ENCODE assay signal across 27 mouse cellular contexts in genomic region chr16:95366989-95367765, GRCm38 (mm10).
DNase-seq lines count a peak whose midpoint lies in the region; ATAC-seq and TF ChIP-seq lines count a peak whose summit lies in the region.
"Had no signal": no experiment of that assay in that cellular context is flagged by ENCODE, and none has a peak within 500 bp of the region (broad histone marks: within the 10 kb centered on the region; RNA-seq: fewer than 3 reads in every experiment).

No protein-coding gene starts in this region.

- DNase-seq in embryonic facial prominence, embryonic 10.5 days (ENCODE audit: low spot score): no peak
- no peak for DNase-seq in layer of hippocampus, adult 2 months (ENCODE audit: low spot score in 2 of 2)
- no peak for DNase-seq in layer of hippocampus, adult 8-10 months (ENCODE audit: low spot score in 2 of 2)
- peak; percentile 17 for DNase-seq in 3T3-L1 (ENCODE audit: low read depth, low spot score)
- DNase-seq in spleen, postnatal 4 days (ENCODE audit: low spot score in 2 of 2): no peak
- no peak for DNase-seq in Muller cell, postnatal 12 days (ENCODE audit: inconsistent ontology term)
- DNase-seq: adrenal gland, postnatal 25 days; cerebellum, adult 11-12 months; cerebellum, adult 9-11 months; heart, postnatal 10 days; kidney, adult 18-20 months; kidney, postnatal 36 days; lung, postnatal 4 days; thymus, adult 18-20 months; thymus, postnatal 25 days had no signal

- no peak overlapping the region for H3K9ac ChIP-seq in embryonic facial prominence, embryonic 12.5 days
- no peak overlapping the region for H3K9ac ChIP-seq in embryonic facial prominence, embryonic 15.5 days
- H3K9ac ChIP-seq: forebrain, embryonic 15.5 days; heart, embryonic 13.5 days; hindbrain, embryonic 15.5 days; kidney, embryonic 15.5 days; liver, embryonic 15.5 days; lung, embryonic 15.5 days; midbrain, embryonic 15.5 days; neural tube, embryonic 13.5 days had no signal

- no peak for ATAC-seq in embryonic facial prominence, embryonic 12.5 days (ENCODE audit: insufficient number of reproducible peaks, insufficient read depth, low FRiP score, low TSS enrichment)
- ATAC-seq in embryonic facial prominence, embryonic 15.5 days (ENCODE audit: insufficient number of reproducible peaks, low FRiP score, low TSS enrichment, low read depth): peak; percentile 40
- ATAC-seq: forebrain, embryonic 15.5 days; midbrain, embryonic 15.5 days had no signal

- no peaks in the 10 kb centered on the region for H3K36me3 ChIP-seq in embryonic facial prominence, embryonic 12.5 days
- H3K36me3 ChIP-seq in embryonic facial prominence, embryonic 10.5 days (replicated peaks): no peaks in the 10 kb centered on the region
- H3K36me3 ChIP-seq in embryonic facial prominence, embryonic 15.5 days: no peaks in the 10 kb centered on the region
- H3K36me3 ChIP-seq: forebrain, embryonic 10.5 days; forebrain, embryonic 15.5 days; hindbrain, embryonic 15.5 days; kidney, embryonic 15.5 days; liver, embryonic 15.5 days; lung, embryonic 15.5 days; midbrain, embryonic 15.5 days; neural tube, embryonic 13.5 days had no signal

- H3K27ac ChIP-seq in embryonic facial prominence, embryonic 12.5 days: peak overlapping the region; percentile 48
- no peak overlapping the region for H3K27ac ChIP-seq in embryonic facial prominence, embryonic 10.5 days (replicated peaks)
- H3K27ac ChIP-seq in layer of hippocampus, adult 2 months: no peak overlapping the region
- H3K27ac ChIP-seq in embryonic facial prominence, embryonic 15.5 days (replicated peaks): peak overlapping the region; percentile 74
- H3K27ac ChIP-seq: forebrain, embryonic 15.5 days; heart, embryonic 13.5 days; hindbrain, embryonic 15.5 days; kidney, embryonic 15.5 days; liver, embryonic 15.5 days; lung, embryonic 15.5 days; midbrain, embryonic 15.5 days; neural tube, embryonic 13.5 days had no signal

- H3K4me1 ChIP-seq in embryonic facial prominence, embryonic 12.5 days: peaks cover 34% of the 10 kb centered on the region
- peaks cover 35% of the 10 kb centered on the region for H3K4me1 ChIP-seq in embryonic facial prominence, embryonic 10.5 days
- peaks cover 51% of the 10 kb centered on the region for H3K4me1 ChIP-seq in embryonic facial prominence, embryonic 15.5 days
- H3K4me1 ChIP-seq: liver, embryonic 15.5 days; midbrain, embryonic 15.5 days; neural tube, embryonic 13.5 days had no signal

- TF ChIP-seq CTCF in layer of hippocampus, adult 2 months (conservative IDR thresholded peaks at IDR 0.05): peak; percentile 38; the same call in 1 of the 2 replicates

- H3K4me3 ChIP-seq in embryonic facial prominence, embryonic 12.5 days: no peak overlapping the region
- no peak overlapping the region for H3K4me3 ChIP-seq in embryonic facial prominence, embryonic 10.5 days
- no peak overlapping the region for H3K4me3 ChIP-seq in layer of hippocampus, adult 2 months
- no peak overlapping the region for H3K4me3 ChIP-seq in embryonic facial prominence, embryonic 15.5 days (replicated peaks)
- H3K4me3 ChIP-seq: forebrain, embryonic 10.5 days; forebrain, embryonic 15.5 days; heart, embryonic 13.5 days; hindbrain, embryonic 15.5 days; kidney, embryonic 15.5 days; liver, embryonic 15.5 days; lung, embryonic 15.5 days; midbrain, embryonic 15.5 days; myocyte; neural tube, embryonic 13.5 days had no signal

- no peaks in the 10 kb centered on the region for H3K27me3 ChIP-seq in embryonic facial prominence, embryonic 12.5 days
- H3K27me3 ChIP-seq in embryonic facial prominence, embryonic 10.5 days (replicated peaks; ENCODE audit: low read depth, poor library complexity, severe bottlenecking): no peaks in the 10 kb centered on the region
- H3K27me3 ChIP-seq in embryonic facial prominence, embryonic 15.5 days: no peaks in the 10 kb centered on the region
- H3K27me3 ChIP-seq: forebrain, embryonic 15.5 days; heart, embryonic 13.5 days; hindbrain, embryonic 15.5 days; kidney, embryonic 15.5 days; liver, embryonic 15.5 days; lung, embryonic 15.5 days; midbrain, embryonic 15.5 days; neural tube, embryonic 13.5 days had no signal

- H3K4me2 ChIP-seq in embryonic facial prominence, embryonic 12.5 days (replicated peaks): no peak overlapping the region
- no peak overlapping the region for H3K4me2 ChIP-seq in embryonic facial prominence, embryonic 15.5 days (replicated peaks)
- H3K4me2 ChIP-seq: forebrain, embryonic 15.5 days; heart, embryonic 13.5 days; hindbrain, embryonic 15.5 days; kidney, embryonic 15.5 days; liver, embryonic 15.5 days; lung, embryonic 15.5 days; midbrain, embryonic 15.5 days; neural tube, embryonic 13.5 days had no signal

- H3K9me3 ChIP-seq in embryonic facial prominence, embryonic 12.5 days: no peaks in the 10 kb centered on the region
- H3K9me3 ChIP-seq in embryonic facial prominence, embryonic 10.5 days: no peaks in the 10 kb centered on the region
- H3K9me3 ChIP-seq in embryonic facial prominence, embryonic 15.5 days (replicated peaks): no peaks in the 10 kb centered on the region
- H3K9me3 ChIP-seq: forebrain, embryonic 10.5 days; forebrain, embryonic 15.5 days; heart, embryonic 13.5 days; hindbrain, embryonic 15.5 days; kidney, embryonic 15.5 days; liver, embryonic 15.5 days; lung, embryonic 15.5 days; midbrain, embryonic 15.5 days; neural tube, embryonic 13.5 days had no signal

- 56% methylated on average over 19 of the region's 19 CpGs for WGBS in embryonic facial prominence, embryonic 12.5 days
- 76% methylated on average over 19 of the region's 19 CpGs for WGBS in embryonic facial prominence, embryonic 10.5 days
- WGBS in embryonic facial prominence, embryonic 15.5 days: 41% methylated on average over 19 of the region's 19 CpGs

Comparison
In these comparisons a context has a peak if more than half of its experiments do, and no peak if none do; other contexts are left out.
1. H3K27ac ChIP-seq: peak in embryonic facial prominence, embryonic 12.5 days (single experiment) and embryonic facial prominence, embryonic 15.5 days (single experiment); none in embryonic facial prominence, embryonic 10.5 days (single experiment) and layer of hippocampus, adult 2 months (single experiment).